Mouse (Mus musculus) erythroblast, embryonic 14.5 days (primary cell): ENCODE results near the gene Hmgxb4.

Experiments used
- GATA1 ChIP-seq: IDR thresholded peaks from 2 replicates; pipeline ENCODE4 v1.6.1; 2012; ENCODE audit warnings: low read length, inconsistent platforms, mixed read lengths
- TAL1 ChIP-seq: IDR thresholded peaks from 3 replicates; pipeline ENCODE4 v1.6.1; 2012; ENCODE audit warnings: low read length, inconsistent platforms, mixed read lengths

DNA sequence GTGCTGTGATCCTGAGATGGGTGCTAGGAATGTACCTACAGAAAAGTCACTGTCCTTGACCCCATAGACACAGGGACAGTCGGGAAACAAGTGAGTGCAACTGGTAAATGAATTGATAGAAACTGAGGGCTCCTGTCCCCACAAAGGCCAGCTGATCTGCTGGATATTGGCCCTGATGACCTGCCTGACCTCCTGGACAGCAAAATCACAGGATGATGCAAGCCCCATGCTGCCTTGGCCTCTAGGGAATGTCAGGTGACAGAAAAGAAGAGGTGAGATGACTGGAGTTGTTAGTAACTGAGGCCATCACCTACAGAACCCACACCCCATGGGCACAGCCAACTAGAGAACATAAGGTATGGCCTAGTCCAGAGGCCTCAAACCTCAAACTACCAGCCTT lies 85.1 kb downstream of the Hmgxb4 start:
- no peak for TF ChIP-seq GATA1
- TF ChIP-seq TAL1: no peak
